Mouse (Mus musculus) limb, embryonic 14.5 days (tissue): ENCODE measurements around the gene Mcoln3. TPM values are rescaled to one million over a fixed set of nuclear protein-coding genes. Genes with fewer than 3 reads are reported as not detected.
A peak's percentile ranks its signal among the peaks of the same experiment; 100 is the strongest.

Source experiments
- ATAC-seq: fragments of 200-750 bp; cut with Nextera tagmentation; 2 replicates; pipeline ENCODE4 v1.8.0; 2017; ENCODE audit warnings: low read depth, moderate number of reproducible peaks, moderate TSS enrichment; ENCODE audit not compliant: low FRiP score
- DNase-seq: peaks from one replicate; pipeline ENCODE4 v3.0.0-alpha.2; 2015; ENCODE audit warnings: low spot score
- H3K27ac ChIP-seq: fragments of 300-500 bp; sonication (generic); replicated peaks from 2 replicates; pipeline ENCODE4 v1.5.1; 2014; ENCODE audit warnings: low read depth, mild to moderate bottlenecking, low read length, moderate library complexity, mixed read lengths
- H3K27me3 ChIP-seq: fragments of 300-500 bp; sonication (generic); 2 replicates; pipeline ENCODE4 v1.6.1; 2014; ENCODE audit warnings: low read length, mixed read lengths; ENCODE audit not compliant: control insufficient read depth, insufficient read depth
- H3K36me3 ChIP-seq: fragments of 300-500 bp; sonication (generic); 2 replicates; pipeline ENCODE4 v1.6.1; 2014; ENCODE audit warnings: mild to moderate bottlenecking, low read length, moderate library complexity, mixed read lengths; ENCODE audit not compliant: control insufficient read depth, insufficient read depth
- H3K4me1 ChIP-seq: fragments of 300-500 bp; sonication (generic); 2 replicates; pipeline ENCODE4 v1.6.1; 2014; ENCODE audit warnings: antibody characterized with exemption, low read length, mixed read lengths; ENCODE audit not compliant: control insufficient read depth, insufficient read depth
- H3K4me2 ChIP-seq: fragments of 300-500 bp; sonication (generic); replicated peaks from 2 replicates; pipeline ENCODE4 v1.6.1; 2014; ENCODE audit warnings: low read depth, mild to moderate bottlenecking, low read length, moderate library complexity; ENCODE audit not compliant: severe bottlenecking
- H3K4me3 ChIP-seq: fragments of 300-500 bp; sonication (generic); replicated peaks from 2 replicates; pipeline ENCODE4 v1.5.1; 2014; ENCODE audit warnings: low read length
- H3K9ac ChIP-seq: fragments of 300-500 bp; sonication (generic); 2 replicates; pipeline ENCODE4 v1.6.1; 2014; ENCODE audit warnings: mild to moderate bottlenecking, low read depth, low read length, moderate library complexity; ENCODE audit not compliant: severe bottlenecking
- H3K9me3 ChIP-seq: fragments of 300-500 bp; sonication (generic); 2 replicates; pipeline ENCODE4 v1.6.1; 2016; ENCODE audit warnings: low read length; ENCODE audit not compliant: control insufficient read depth
- POLR2A ChIP-seq: fragments of 200-500 bp; IDR thresholded peaks from 2 replicates; pipeline ENCODE4 v1.8.0; 2012; ENCODE audit warnings: inconsistent platforms, mild to moderate bottlenecking, moderate library complexity, borderline replicate concordance; ENCODE audit not compliant: insufficient read depth, insufficient read length; ENCODE audit errors: extremely low read depth
- WGBS: fragments of 180-500 bp; shearing (Covaris S2); extraction: QIAGEN DNeasy Blood & Tissue Kit; methylation state at CpG from one replicate; pipeline ENCODE4 v1.1.7; 2014; 5-methylcytosine and 5-hydroxymethylcytosine counted together
- polyA plus RNA-seq, 2 experiments: library from polyadenylated mRNA; depleted of rRNA in 1 of 2; stranded (reverse) in 1 of 2; unstranded in 1 of 2; fragments of >200 nt; fragmentation: Nextera tagmentation in 1 of 2; extraction: Ambion mirVana in 1 of 2; gene quantifications; 2 replicates each; pipeline versions ENCODE4 v1.2.1 to v1.2.3; 2012 to 2014

Gene Mcoln3
- polyA plus RNA-seq (2012; rRNA removed): 1.9 and 2.0 TPM in 2 replicates
- polyA plus RNA-seq (2014; fragmentation: Nextera tagmentation; extraction: Ambion mirVana): 1.9 and 2.1 TPM in 2 replicates

DNA sequence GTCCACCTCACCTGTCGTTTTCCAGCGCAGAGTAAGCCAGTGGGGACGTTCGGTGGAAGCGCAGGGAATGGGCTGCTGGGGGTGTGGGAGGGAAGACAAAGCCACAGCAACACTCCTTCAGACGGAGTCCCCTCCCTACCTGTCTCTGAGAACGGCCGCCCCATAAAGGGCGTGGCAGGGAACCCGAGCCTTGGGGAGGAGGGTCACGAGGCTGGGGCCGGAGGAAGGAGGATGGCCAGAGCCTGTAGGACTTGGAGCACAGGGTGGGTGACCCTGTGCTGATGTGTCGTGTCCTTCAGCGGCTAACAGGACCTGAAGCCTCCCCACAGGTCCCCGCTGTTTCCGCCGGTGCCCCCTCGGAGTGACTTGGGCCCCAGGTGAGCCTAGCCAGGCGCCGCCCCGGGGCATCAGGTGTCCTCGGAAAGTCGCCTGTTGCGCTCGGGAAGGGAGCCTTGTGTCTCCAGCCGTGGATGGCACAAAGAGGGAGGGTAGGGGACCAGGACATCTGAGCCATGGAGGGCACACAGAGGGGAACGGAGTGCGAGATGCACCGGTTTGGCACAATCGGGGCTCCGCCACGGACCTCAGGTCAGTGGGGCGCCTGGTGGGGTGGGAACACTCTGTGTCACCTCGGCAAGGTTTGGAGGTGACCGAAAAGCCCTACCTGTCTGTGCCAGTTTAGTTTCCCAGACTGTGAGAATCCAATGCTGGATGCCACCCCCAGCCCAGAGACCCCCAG lies at the start of gene Mcoln3:
Mcoln3 (plus strand) TSS at position 193 of the 739 bp plus-strand sequence.
- Histone ChIP-seq H3K36me3 (no peaks in the 10 kb centered on the region), H3K27me3 (peaks cover 9% of the 10 kb centered on the region; the same call in 1 of the 2 replicates), H3K4me1 (peaks cover 16% of the 10 kb centered on the region; the same call in 1 of the 2 replicates), H3K9me3 (no peaks in the 10 kb centered on the region), H3K9ac (peak within 1 kb of the TSS; percentile 36; the same call in 1 of the 2 replicates), H3K4me3 (peak within 1 kb of the TSS; percentile 31), H3K4me2 (peak within 1 kb of the TSS; percentile 48), H3K27ac (no peak within 1 kb of the TSS)
- TF ChIP-seq POLR2A: no peak
- DNase-seq: no peak
- WGBS: 11% methylated on average over 35 of the region's 35 CpGs
- no peak for ATAC-seq

DNA sequence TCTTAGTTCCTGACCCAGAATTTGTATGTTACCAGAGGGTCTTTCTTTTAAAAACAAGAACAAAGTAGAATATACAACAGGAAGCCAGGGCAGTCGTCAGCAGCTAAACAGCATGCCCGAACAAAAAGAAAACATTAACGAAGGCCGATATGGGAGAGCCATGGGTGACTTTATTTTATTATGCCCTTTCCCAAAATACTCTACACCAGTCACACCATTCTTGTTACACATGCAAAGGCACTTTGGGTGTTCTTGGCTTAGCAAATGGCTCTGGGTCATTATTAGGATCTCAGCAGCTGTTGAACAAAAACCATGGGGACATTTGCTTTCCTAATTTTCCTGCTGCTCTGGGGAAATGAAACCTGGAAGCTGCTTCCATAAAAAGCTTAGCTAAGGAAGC lies 48.0 kb upstream of the Mcoln3 start:
- Histone ChIP-seq H3K36me3 (no peaks in the 10 kb centered on the region), H3K4me1 (no peaks in the 10 kb centered on the region), H3K4me3 (no peak overlapping the region), H3K27me3 (no peaks in the 10 kb centered on the region), H3K27ac (no peak overlapping the region), H3K4me2 (no peak overlapping the region), H3K9ac (no peak overlapping the region), H3K9me3 (no peaks in the 10 kb centered on the region)
- WGBS: 34% methylated on average over 4 of the region's 4 CpGs
- TF ChIP-seq POLR2A: no peak
- DNase-seq (no peak), ATAC-seq (no peak)

DNA sequence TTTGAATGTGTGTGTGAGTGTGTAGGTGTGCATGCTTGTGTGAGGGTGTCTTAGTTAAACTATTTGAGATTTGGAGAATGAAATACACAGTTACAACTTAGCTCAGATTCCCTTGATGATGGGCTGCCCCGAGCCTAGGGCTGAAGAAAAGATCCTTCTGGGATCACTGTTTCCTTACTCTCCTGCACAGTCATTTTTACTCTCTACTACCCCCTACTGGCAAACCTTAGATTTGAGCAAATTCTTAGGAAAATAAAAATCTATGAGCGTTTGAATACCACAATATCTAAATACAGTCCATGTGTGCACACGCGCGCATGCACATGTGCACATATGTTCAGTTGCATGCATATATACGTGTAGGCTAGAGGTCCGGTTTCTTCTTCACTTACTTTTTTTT lies 44.5 kb upstream of the Mcoln3 start:
- no peak for ATAC-seq
- WGBS: 66% methylated on average over 7 of the region's 7 CpGs
- Histone ChIP-seq H3K27me3 (no peaks in the 10 kb centered on the region), H3K9ac (no peak overlapping the region), H3K9me3 (no peaks in the 10 kb centered on the region), H3K4me1 (no peaks in the 10 kb centered on the region), H3K36me3 (no peaks in the 10 kb centered on the region), H3K4me3 (no peak overlapping the region), H3K27ac (no peak overlapping the region), H3K4me2 (no peak overlapping the region)
- no peak for DNase-seq
- TF ChIP-seq POLR2A: no peak

DNA sequence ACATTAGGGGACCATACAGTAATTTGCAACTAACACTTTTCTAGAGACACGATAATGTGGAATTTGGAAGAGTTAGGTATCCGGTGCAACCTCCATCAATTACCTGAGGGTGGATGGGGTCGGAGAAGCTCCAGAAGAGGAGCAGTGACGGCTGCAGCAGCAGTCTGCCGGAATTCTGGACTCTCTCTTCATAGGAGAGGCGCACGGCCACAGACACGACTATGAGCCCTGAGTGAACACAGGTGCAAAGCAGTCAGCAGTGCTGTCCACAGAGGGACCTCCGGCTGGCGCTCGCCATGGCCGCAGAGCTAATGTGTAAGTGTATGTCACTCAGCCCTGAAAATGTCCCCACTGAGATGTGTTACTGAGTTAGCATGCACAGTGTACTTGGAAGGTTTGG lies 37.0 kb upstream of the Mcoln3 start:
- no peaks in the 10 kb centered on the region for H3K4me1 ChIP-seq
- WGBS: 89% methylated on average over 12 of the region's 12 CpGs

DNA sequence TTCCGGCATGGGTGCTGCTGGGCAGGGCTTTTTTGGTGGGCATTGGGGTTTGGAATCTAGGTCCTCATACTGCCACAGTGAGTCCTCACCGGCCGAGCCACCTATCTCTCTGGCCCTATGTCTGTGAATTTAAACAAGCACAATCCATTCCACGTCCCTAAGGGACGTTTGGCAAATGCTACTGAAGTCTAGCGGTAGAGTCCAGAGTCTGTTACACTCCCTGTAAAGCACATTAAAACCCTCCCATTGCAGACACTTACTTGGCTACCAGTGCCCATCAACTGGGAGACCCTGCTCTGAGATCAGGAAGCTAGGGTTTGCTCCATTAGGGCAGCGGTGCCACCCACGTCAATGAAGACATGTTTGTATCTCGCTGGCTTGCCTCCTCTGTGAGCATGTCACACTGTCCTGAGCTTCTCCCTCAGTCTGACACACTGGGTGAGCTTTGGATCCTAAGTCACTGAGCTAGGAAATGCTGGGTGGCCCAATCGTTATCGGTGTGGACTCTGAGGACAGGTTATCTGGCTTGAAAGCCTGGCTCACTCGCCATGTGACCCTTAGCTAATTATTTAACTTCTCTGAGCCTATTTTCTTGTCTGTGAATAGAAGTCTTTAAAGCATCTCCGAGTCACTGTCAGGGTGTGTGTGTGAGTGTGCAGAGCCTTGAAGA lies 26.1 kb upstream of the Mcoln3 start:
- no peaks in the 10 kb centered on the region for H3K9me3 ChIP-seq
- no peak for DNase-seq
- no peak overlapping the region for H3K27ac ChIP-seq
- H3K9ac ChIP-seq: no peak overlapping the region
- no peak overlapping the region for H3K4me2 ChIP-seq
- no peak for ATAC-seq
- H3K27me3 ChIP-seq: no peaks in the 10 kb centered on the region
- no peaks in the 10 kb centered on the region for H3K4me1 ChIP-seq
- WGBS: 89% methylated on average over 13 of the region's 13 CpGs
- H3K4me3 ChIP-seq: no peak overlapping the region
- H3K36me3 ChIP-seq: no peaks in the 10 kb centered on the region
- no peak for TF ChIP-seq POLR2A

More for the DNA sequence above, 37.0 kb upstream of the Mcoln3 start:
- Histone ChIP-seq H3K9me3 (no peaks in the 10 kb centered on the region), H3K9ac (no peak overlapping the region), H3K27ac (no peak overlapping the region), H3K36me3 (no peaks in the 10 kb centered on the region), H3K27me3 (no peaks in the 10 kb centered on the region), H3K4me3 (no peak overlapping the region), H3K4me2 (no peak overlapping the region)
- no peak for ATAC-seq
- no peak for TF ChIP-seq POLR2A
- no peak for DNase-seq
